Mouse (Mus musculus) intestine, embryonic 14.5 days (tissue): Measurements from ENCODE around the gene Syt13. TPM values are rescaled to one million over a fixed set of nuclear protein-coding genes. Genes with fewer than 3 reads are reported as not detected.

Source experiments
- ATAC-seq: fragments of 200-750 bp; cut with Nextera tagmentation; replicated peaks from 2 replicates; pipeline ENCODE4 v1.8.0; 2017; ENCODE audit warnings: low read depth, moderate number of reproducible peaks, moderate TSS enrichment, moderate library complexity; ENCODE audit not compliant: low FRiP score, low TSS enrichment
- DNase-seq: peaks from one replicate; pipeline ENCODE4 v3.0.0-alpha.2; 2018; ENCODE audit warnings: low spot score
- H3K27ac ChIP-seq: fragments of 300-500 bp; sonication (generic); 2 replicates; pipeline ENCODE4 v1.5.1; 2014; ENCODE audit warnings: low read depth, mild to moderate bottlenecking, control low read depth
- H3K27me3 ChIP-seq: fragments of 300-500 bp; sonication (generic); replicated peaks from 2 replicates; pipeline ENCODE4 v1.6.1; 2014; ENCODE audit warnings: low read length, control low read depth; ENCODE audit not compliant: control insufficient read depth, insufficient read depth
- H3K36me3 ChIP-seq: fragments of 300-500 bp; sonication (generic); 2 replicates; pipeline ENCODE4 v1.6.1; 2014; ENCODE audit warnings: low read length, control low read depth; ENCODE audit not compliant: control insufficient read depth, insufficient read depth
- H3K4me1 ChIP-seq: fragments of 300-500 bp; sonication (generic); replicated peaks from 2 replicates; pipeline ENCODE4 v1.6.1; 2014; ENCODE audit warnings: low read length, control low read depth, mixed read lengths; ENCODE audit not compliant: control insufficient read depth, insufficient read depth
- H3K4me2 ChIP-seq: fragments of 300-500 bp; sonication (generic); 2 replicates; pipeline ENCODE4 v1.6.1; 2014; ENCODE audit warnings: low read length
- H3K4me3 ChIP-seq: fragments of 300-500 bp; sonication (generic); 2 replicates; pipeline ENCODE4 v1.5.1; 2014; ENCODE audit warnings: low read depth, low read length, control low read depth, mixed read lengths
- H3K9ac ChIP-seq: fragments of 300-500 bp; sonication (generic); 2 replicates; pipeline ENCODE4 v1.6.1; 2014; ENCODE audit warnings: mild to moderate bottlenecking, low read length
- H3K9me3 ChIP-seq: fragments of 300-500 bp; sonication (generic); 2 replicates; pipeline ENCODE4 v1.6.1; 2016; ENCODE audit warnings: low read length, control low read depth; ENCODE audit not compliant: control insufficient read depth
- WGBS: fragments of 180-500 bp; shearing (Covaris S2); extraction: QIAGEN DNeasy Blood & Tissue Kit; methylation state at CpG from one replicate; pipeline ENCODE4 v1.1.7; 2014; 5-methylcytosine and 5-hydroxymethylcytosine counted together
- polyA plus RNA-seq: library from polyadenylated mRNA; unstranded; fragments of >200 nt; fragmentation: Nextera tagmentation; extraction: Ambion mirVana; gene quantifications from 2 replicates; pipeline ENCODE4 v1.2.1, GENCODE M21; 2014

Gene Syt13
- polyA plus RNA-seq, 1 experiment from 2014 or later, result 7.7 TPM

DNA sequence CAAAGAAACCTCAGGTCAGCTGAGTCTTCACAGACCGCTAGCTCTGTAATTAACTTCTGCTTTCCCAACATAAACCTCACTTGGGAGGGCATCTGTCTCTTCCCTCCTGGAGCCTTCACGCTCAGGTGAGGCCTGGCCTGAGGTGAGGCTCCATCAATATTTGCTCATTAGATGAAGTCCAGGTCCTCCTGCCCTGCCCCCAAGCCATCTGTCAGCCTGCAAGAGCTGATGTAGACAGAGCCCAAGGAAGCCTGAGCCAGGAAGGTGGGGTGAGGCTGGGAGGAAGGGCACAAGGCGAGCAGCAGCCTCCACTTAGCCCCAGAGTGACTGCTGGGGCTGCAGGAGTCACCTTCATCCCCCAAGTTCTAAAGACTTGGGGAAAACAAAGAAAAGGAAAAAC is 20.6 kb downstream of the Syt13 start:
- no peaks in the 10 kb centered on the region for H3K9me3 ChIP-seq
- H3K27ac ChIP-seq, result no peak overlapping the region
- H3K4me1 ChIP-seq, result peaks cover 7% of the 10 kb centered on the region; the same call in 1 of the 2 replicates
- H3K4me3 ChIP-seq, result no peak overlapping the region
- 46% methylated on average over 3 of the region's 3 CpGs for WGBS
- no peak overlapping the region for H3K9ac ChIP-seq
- H3K27me3 ChIP-seq, result no peaks in the 10 kb centered on the region
- no peak overlapping the region for H3K4me2 ChIP-seq
- DNase-seq, result no peak
- ATAC-seq, result no peak
- no peaks in the 10 kb centered on the region for H3K36me3 ChIP-seq

DNA sequence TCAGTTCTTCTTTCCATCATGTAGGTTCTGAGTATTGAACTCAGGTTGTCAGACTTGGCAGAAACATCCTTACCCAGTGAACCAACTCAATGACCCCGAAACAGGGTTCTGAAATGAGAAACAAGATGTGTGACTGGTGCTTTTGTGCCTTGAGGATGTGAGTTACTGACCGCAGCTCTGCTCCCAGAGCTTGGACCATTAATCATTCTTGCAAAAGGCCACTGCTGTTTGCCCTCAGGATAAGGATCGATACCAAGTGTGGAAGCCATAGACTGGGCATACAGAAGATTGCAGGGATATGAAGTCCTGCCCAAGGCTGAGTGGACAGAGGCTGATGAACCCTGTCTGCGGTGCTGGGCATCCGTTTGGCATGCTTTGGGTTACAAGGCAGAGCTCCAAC is 23.2 kb downstream of the Syt13 start:
- Histone ChIP-seq H3K4me3 (no peak overlapping the region), H3K9ac (no peak overlapping the region), H3K27me3 (no peaks in the 10 kb centered on the region), H3K36me3 (no peaks in the 10 kb centered on the region), H3K27ac (no peak overlapping the region), H3K9me3 (no peaks in the 10 kb centered on the region), H3K4me2 (no peak overlapping the region), H3K4me1 (peaks cover 7% of the 10 kb centered on the region; the same call in 1 of the 2 replicates)
- ATAC-seq, result no peak
- DNase-seq, result no peak
- 79% methylated on average over 5 of the region's 5 CpGs for WGBS

DNA sequence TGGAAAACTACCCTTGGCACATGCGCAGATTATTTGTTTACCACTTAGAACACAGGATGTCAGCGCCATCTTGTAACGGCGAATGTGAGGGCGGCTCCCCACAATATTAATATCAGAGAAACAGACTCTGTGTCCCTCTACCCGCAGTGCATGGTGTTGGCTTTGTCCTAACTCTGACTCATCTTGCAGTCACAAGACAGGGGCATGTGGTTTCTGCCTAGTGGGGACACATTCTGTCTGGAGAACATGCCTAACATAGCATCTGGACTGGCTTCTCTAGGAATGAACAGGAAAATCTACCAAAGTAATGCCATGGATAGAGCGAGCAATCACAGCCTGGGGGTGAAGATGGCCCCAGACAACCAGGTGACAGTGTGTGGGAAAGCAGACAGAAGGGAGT is 23.9 kb downstream of the Syt13 start:
- no peak overlapping the region for H3K27ac ChIP-seq
- H3K36me3 ChIP-seq, result no peaks in the 10 kb centered on the region
- no peak overlapping the region for H3K4me3 ChIP-seq
- no peaks in the 10 kb centered on the region for H3K27me3 ChIP-seq
- no peaks in the 10 kb centered on the region for H3K9me3 ChIP-seq
- no peak overlapping the region for H3K9ac ChIP-seq
- DNase-seq, result no peak
- peaks cover 7% of the 10 kb centered on the region; the same call in 1 of the 2 replicates for H3K4me1 ChIP-seq
- 96% methylated on average over 6 of the region's 7 CpGs for WGBS
- no peak for ATAC-seq
- no peak overlapping the region for H3K4me2 ChIP-seq

DNA sequence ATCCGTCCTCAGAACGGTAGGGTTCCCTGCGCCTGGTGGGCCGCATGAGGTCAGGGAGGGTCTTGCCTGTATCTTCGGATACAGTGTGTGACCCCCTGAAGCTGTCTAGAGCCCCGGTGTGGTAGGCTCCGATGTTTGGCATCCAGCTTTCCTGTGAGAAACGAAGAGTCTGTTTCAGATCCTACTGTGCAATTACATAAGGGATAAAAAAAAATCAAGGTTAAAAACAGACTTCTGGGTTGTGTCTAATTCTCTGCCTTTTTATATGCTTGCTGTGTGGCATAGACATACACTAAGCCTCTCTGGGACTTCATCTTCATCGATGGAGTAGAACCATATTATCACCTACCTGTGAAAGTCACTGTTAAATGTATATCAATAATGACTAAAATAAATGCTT is 26.1 kb downstream of the Syt13 start:
- Histone ChIP-seq H3K9me3 (no peaks in the 10 kb centered on the region), H3K27me3 (no peaks in the 10 kb centered on the region), H3K4me1 (no peaks in the 10 kb centered on the region), H3K36me3 (no peaks in the 10 kb centered on the region), H3K27ac (no peak overlapping the region), H3K4me2 (no peak overlapping the region), H3K9ac (no peak overlapping the region), H3K4me3 (no peak overlapping the region)
- ATAC-seq (no peak), DNase-seq (no peak)
- 85% methylated on average over 9 of the region's 9 CpGs for WGBS

DNA sequence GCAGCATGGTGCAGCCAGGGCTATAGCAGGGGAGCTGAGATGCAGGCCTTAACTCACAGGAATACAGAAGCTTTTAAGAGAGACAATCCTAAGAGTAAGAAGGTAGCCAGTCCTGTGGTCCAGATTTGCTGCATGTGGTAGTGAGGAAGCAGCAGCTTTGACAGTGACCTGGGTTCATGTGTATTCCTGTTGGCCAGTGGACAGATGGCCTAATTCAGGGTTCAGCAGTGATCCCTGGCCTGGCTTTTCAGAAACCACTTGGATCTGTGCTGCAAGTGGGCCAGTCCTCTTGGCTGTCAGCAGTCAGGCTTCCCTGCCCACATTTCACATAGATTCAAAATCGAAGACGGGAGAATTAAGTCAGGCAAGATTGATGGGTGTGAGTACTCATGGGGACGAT is 26.6 kb downstream of the Syt13 start:
- Histone ChIP-seq H3K4me1 (no peaks in the 10 kb centered on the region), H3K4me3 (no peak overlapping the region), H3K9ac (no peak overlapping the region), H3K4me2 (no peak overlapping the region), H3K36me3 (no peaks in the 10 kb centered on the region), H3K9me3 (no peaks in the 10 kb centered on the region), H3K27ac (no peak overlapping the region), H3K27me3 (no peaks in the 10 kb centered on the region)
- DNase-seq (no peak), ATAC-seq (no peak)
- 72% methylated on average over 3 of the region's 3 CpGs for WGBS

DNA sequence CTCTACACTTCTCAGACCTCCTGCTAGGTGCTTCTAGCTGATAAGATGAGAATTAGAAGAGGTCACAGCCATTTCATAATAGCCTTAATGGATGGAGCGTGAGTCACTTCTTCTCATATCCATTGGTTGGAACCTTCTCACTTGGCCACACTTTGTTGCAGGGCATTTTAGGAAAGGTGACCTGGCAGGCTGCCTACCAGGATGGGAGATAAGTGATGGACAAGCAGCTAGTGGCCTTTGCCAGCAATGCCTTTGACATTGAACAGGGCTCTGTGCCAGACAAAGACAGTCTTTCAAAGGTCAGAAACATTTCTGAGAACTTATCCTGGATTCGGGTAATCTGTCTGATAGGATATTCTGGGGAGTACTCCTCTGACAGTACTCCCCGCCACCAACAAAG is 28.5 kb downstream of the Syt13 start:
- Histone ChIP-seq H3K4me1 (0 out of 2 replicates have a peak, but pooled peaks cover 6% of the 10 kb centered on the region), H3K4me3 (no peak overlapping the region), H3K9ac (no peak overlapping the region), H3K27me3 (no peaks in the 10 kb centered on the region), H3K36me3 (no peaks in the 10 kb centered on the region), H3K27ac (no peak overlapping the region), H3K4me2 (no peak overlapping the region), H3K9me3 (no peaks in the 10 kb centered on the region)
- DNase-seq, result no peak
- no peak for ATAC-seq
- whole genome bisulfite sequencing, result 77% methylated on average over 3 of the region's 3 CpGs

DNA sequence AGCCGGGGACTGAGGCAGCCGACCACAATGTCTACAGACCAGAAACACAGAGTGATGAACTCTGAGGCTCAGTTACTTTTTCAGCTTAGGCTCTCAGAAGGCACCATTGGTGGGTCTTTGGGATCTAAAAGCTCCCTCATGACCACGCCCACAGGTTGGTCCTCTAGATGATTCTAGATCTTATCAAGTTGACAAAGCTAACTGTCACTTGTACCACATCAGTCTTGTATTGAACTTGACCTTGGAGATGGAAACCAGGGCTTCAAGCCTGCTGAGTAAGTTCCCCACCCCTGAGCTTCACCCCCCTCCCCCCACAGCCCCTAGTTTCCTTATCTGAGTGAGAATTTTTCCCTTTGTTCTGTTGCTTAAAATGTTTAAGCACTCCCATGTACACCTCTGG is 29.5 kb downstream of the Syt13 start:
- 88% methylated on average over 3 of the region's 3 CpGs for WGBS
- no peaks in the 10 kb centered on the region for H3K36me3 ChIP-seq
- no peak overlapping the region for H3K4me2 ChIP-seq
- H3K9me3 ChIP-seq, result no peaks in the 10 kb centered on the region
- no peak overlapping the region for H3K4me3 ChIP-seq
- DNase-seq (no peak), ATAC-seq (no peak)
- H3K27ac ChIP-seq, result no peak overlapping the region
- 0 out of 2 replicates have a peak, but pooled peaks cover 8% of the 10 kb centered on the region for H3K4me1 ChIP-seq
- no peak overlapping the region for H3K9ac ChIP-seq
- no peaks in the 10 kb centered on the region for H3K27me3 ChIP-seq

DNA sequence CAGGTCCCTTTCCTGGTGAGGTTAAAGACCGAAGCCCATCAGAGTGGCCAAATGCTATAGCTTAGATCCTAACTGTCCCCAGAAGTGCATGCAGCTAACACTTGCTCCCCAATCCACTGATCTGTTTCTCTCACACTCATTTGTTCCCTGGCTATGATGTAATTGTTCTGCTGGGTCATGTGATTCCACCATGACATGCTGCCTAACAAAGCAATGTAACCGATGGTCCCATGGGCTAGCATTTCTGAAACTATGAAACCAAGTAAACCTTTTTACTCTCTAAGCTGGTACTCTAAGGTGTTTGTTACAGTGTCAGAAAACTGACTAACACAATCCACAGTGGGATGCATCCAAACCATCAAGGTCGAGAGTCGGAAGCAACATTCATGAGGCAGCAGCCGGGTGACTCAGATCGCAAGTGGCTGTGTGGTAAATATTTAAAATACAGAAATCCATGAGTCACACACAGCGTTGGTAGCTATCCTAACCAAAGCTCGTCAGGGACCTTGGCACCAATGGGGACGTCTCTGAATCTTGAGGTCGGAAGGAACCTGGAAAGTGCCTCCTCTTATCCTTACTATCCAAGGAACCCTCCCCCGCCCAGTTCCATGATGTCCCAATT is 30.3 kb downstream of the Syt13 start:
- Histone ChIP-seq H3K4me3 (no peak overlapping the region), H3K27me3 (no peaks in the 10 kb centered on the region), H3K36me3 (no peaks in the 10 kb centered on the region), H3K4me1 (0 out of 2 replicates have a peak, but pooled peaks cover 8% of the 10 kb centered on the region), H3K9ac (no peak overlapping the region), H3K9me3 (no peaks in the 10 kb centered on the region), H3K27ac (no peak overlapping the region), H3K4me2 (no peak overlapping the region)
- DNase-seq (no peak), ATAC-seq (no peak)
- 85% methylated on average over 11 of the region's 11 CpGs for WGBS

DNA sequence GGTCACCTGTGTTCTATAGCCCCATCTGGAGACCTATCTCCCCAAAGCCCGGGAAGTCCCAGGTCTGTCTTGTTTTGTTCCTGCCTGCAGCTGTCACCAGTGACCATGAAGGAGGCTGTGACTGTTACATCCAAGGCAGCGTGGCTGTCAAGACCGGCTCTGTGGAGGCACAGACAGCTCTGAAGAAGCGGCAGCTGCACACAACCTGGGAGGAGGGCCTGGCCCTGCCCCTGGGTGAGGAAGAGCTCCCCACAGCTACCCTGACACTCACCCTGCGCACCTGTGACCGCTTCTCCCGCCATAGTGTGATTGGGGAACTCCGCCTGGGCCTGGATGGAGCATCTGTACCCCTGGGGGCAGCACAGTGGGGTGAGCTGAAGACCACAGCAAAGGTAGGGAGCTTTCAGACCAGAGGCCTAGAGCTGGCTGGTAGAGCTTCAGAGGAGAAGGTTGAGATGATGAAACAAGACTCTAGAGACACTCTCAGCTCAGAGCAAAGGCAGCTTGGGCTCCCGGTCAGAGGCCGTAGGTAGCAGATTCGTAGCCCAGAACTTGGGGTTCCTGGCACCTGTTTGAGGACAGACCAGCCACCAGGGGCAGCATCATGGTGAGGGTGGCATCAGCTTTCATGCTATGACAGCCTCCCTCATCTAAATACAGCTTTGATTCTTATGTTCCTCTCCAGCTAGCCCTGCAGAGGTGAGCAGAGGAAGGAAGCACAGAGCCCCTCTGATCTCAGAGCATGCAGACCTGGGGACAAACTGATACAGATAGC is 31.1 kb downstream of the Syt13 start:
- Histone ChIP-seq H3K4me2 (no peak overlapping the region), H3K9ac (no peak overlapping the region), H3K9me3 (no peaks in the 10 kb centered on the region), H3K4me1 (0 out of 2 replicates have a peak, but pooled peaks cover 8% of the 10 kb centered on the region), H3K36me3 (no peaks in the 10 kb centered on the region), H3K4me3 (no peak overlapping the region), H3K27ac (no peak overlapping the region), H3K27me3 (no peaks in the 10 kb centered on the region)
- no peak for ATAC-seq
- DNase-seq, result no peak
- WGBS, result 83% methylated on average over 11 of the region's 11 CpGs
